Mouse (Mus musculus): ENCODE data around the gene Relch. TPM values are rescaled to one million over a fixed set of nuclear protein-coding genes. Genes with fewer than 3 reads are reported as not detected.

The Relch gene
- polyA plus RNA-seq, 1 experiment from 2014 or later, result 19.7 TPM

DNA sequence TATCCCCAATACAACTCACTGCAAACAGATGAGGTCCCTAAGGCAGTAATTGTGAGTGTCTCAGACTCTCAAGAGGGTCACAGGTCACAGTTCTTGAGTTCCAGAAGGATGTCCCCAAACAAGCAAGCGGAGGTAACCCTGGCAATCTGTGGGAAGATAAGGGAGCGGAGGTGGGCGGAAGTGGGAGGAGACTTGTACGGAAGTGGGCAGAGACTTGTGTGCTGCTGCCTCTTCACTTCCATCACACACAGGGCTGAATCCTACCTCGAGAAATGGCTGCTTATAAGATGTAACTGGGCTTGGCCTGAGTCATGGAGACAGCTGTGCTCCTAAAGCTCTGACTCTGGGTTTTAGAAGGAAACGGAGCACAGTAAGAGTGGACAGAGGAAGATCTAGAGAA, 139.3 kb downstream of the Relch start:
- no peaks in the 10 kb centered on the region for H3K9me3 ChIP-seq (replicated peaks; ENCODE audit: control insufficient read depth, low read length)
- DNase-seq (ENCODE audit: low spot score) (no peak), ATAC-seq (replicated peaks; ENCODE audit: insufficient number of reproducible peaks, low FRiP score, low TSS enrichment, low read depth) (no peak)
- H3K27ac ChIP-seq (replicated peaks; ENCODE audit: low read depth, low read length), result no peak overlapping the region
- no peaks in the 10 kb centered on the region for H3K36me3 ChIP-seq (replicated peaks; ENCODE audit: control insufficient read depth, insufficient read depth, low read depth, low read length)
- no peak overlapping the region for H3K4me3 ChIP-seq (ENCODE audit: low read depth, low read length)
- H3K27me3 ChIP-seq (ENCODE audit: control insufficient read depth, insufficient read depth, low read length), result no peaks in the 10 kb centered on the region
- 61% methylated on average over 6 of the region's 6 CpGs for WGBS
- no peak overlapping the region for H3K9ac ChIP-seq (replicated peaks; ENCODE audit: low read length)
- H3K4me2 ChIP-seq (ENCODE audit: low read depth, low read length), result no peak overlapping the region
- H3K4me1 ChIP-seq (ENCODE audit: control insufficient read depth, insufficient read depth, low read length), result no peaks in the 10 kb centered on the region

DNA sequence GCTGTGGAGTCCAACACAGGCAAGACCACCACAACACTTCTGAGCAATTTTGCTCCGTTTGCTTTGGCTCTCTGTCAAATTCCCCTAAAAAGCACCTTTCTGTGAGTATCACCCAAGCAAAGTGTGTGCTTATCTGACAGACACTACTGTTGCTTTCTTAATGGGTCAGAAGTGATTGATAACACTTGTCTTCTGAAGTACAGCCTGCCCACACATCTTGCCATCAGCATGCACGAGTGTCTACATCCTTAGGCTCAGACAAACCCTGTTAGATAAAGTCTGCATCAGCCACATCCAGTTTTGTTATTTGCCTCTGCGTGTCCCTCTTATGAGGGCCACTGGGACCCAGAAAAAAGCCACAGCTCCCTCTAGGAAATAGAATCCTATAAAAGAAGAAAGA, 140.6 kb downstream of the Relch start:
- Histone ChIP-seq H3K9me3 (replicated peaks; ENCODE audit: control insufficient read depth, low read length) (no peaks in the 10 kb centered on the region), H3K9ac (replicated peaks; ENCODE audit: low read length) (no peak overlapping the region), H3K27me3 (ENCODE audit: control insufficient read depth, insufficient read depth, low read length) (no peaks in the 10 kb centered on the region), H3K36me3 (replicated peaks; ENCODE audit: control insufficient read depth, insufficient read depth, low read depth, low read length) (no peaks in the 10 kb centered on the region), H3K4me1 (ENCODE audit: control insufficient read depth, insufficient read depth, low read length) (no peaks in the 10 kb centered on the region), H3K4me3 (ENCODE audit: low read depth, low read length) (no peak overlapping the region), H3K27ac (replicated peaks; ENCODE audit: low read depth, low read length) (no peak overlapping the region), H3K4me2 (ENCODE audit: low read depth, low read length) (no peak overlapping the region)
- ATAC-seq (replicated peaks; ENCODE audit: insufficient number of reproducible peaks, low FRiP score, low TSS enrichment, low read depth), result no peak
- WGBS, result 82% methylated on average over 3 of the region's 3 CpGs
- no peak for DNase-seq (ENCODE audit: low spot score)

Other genes with a start within 250 kb of the Relch start
- 12.6 and 14.9 TPM in 2 replicates for gene Pign, start 184 bp upstream of the Relch start, polyA plus RNA-seq (2014; fragmentation: Nextera tagmentation; extraction: Ambion mirVana)
- gene Tnfrsf11a, start 116.9 kb downstream of the Relch start, polyA plus RNA-seq (2014; fragmentation: Nextera tagmentation; extraction: Ambion mirVana), result 0.38 and 0.46 TPM in 2 replicates

All from embryonic facial prominence, embryonic 11.5 days (tissue).